Mouse (Mus musculus) left cerebral cortex, postnatal 36 days (tissue): Measurements from ENCODE around the gene Amigo1. TPM values are rescaled to one million over a fixed set of nuclear protein-coding genes. Genes with fewer than 3 reads are reported as not detected.
A peak's percentile ranks its signal among the peaks of the same experiment; 100 is the strongest.
"Not testable (repeated sequence)": the region's sequence is repeated elsewhere in the genome, so short reads cannot be mapped to it uniquely, and the experiment has no call there.

ENCODE experiments used
- DNase-seq, 2 experiments: peaks; one replicate each; pipeline ENCODE4 v3.0.0; 2021 to 2022; ENCODE audit warnings: low spot score in 2 of 2, mixed read lengths in 1 of 2
- intact Hi-C: fragments of 180-260 bp; cut with DNase I; formaldehyde crosslinking; loops from one replicate; pipeline ENCODE4 v1.15.1; 2025
- total RNA-seq, 2 experiments: library from RNA; stranded (reverse); gene quantifications; 2 replicates each; pipeline ENCODE4 v1.2.3; 2021

Amigo1 gene
- total RNA-seq, 2 experiments from 2014 or later, result 71.3 to 78.0 TPM

GRCm38 (mm10) chr3:108203621-108204325 lies 17.6 kb downstream of the Amigo1 start:
- intact Hi-C loops, result loop anchor here (1.0 kb wide), 1 partner anchor 40 kb away; no protein-coding TSS in a partner anchor
- peak; percentile 74 to 79 for DNase-seq

- intact Hi-C loops, result loop anchor here (1.0 kb wide), 1 partner anchor 41 kb away; no protein-coding TSS in a partner anchor
- DNase-seq, result no peak
Measured at GRCm38 (mm10) chr3:108204470-108204869, 18.3 kb downstream of the Amigo1 start.

- no peak for DNase-seq
- intact Hi-C loops, result no loop called here
Measured at GRCm38 (mm10) chr3:108205601-108206000, 19.5 kb downstream of the Amigo1 start.

GRCm38 (mm10) chr3:108206731-108207375 lies 20.7 kb downstream of the Amigo1 start:
- DNase-seq, result peak in 1 of 2 experiments; percentile 24
- intact Hi-C loops, result no loop called here

- intact Hi-C loops, result no loop called here
- peak in 1 of 2 experiments; percentile 2 for DNase-seq
Measured at GRCm38 (mm10) chr3:108209001-108209400, 22.9 kb downstream of the Amigo1 start.

GRCm38 (mm10) chr3:108209536-108209935 lies 23.4 kb downstream of the Amigo1 start:
- intact Hi-C loops, result no loop called here
- DNase-seq, result peak in 1 of 2 experiments; percentile 9

- intact Hi-C loops, result loop anchor here (2.0 to 5.0 kb wide), 2 partner anchors 47 to 128 kb away; partner anchors contain the start of gene Psma5
- DNase-seq, result peak; percentile 96
Measured at GRCm38 (mm10) chr3:108209946-108210770, 24.0 kb downstream of the Amigo1 start.

- no peak for DNase-seq
- intact Hi-C loops, result loop anchor here (2.0 to 5.0 kb wide), 2 partner anchors 46 to 128 kb away; partner anchors contain the start of gene Psma5
Measured at GRCm38 (mm10) chr3:108210771-108211139, 24.6 kb downstream of the Amigo1 start, which contains the start of gene Atxn7l2. TSS of gene Atxn7l2 (minus strand) at chr3:108210934.

- DNase-seq, result no peak
- intact Hi-C loops, result loop anchor here (2.0 to 5.0 kb wide), 2 partner anchors 45 to 130 kb away; partner anchors contain the start of gene Psma5
Measured at GRCm38 (mm10) chr3:108211845-108212244, 25.7 kb downstream of the Amigo1 start.

- DNase-seq, result no peak
- intact Hi-C loops, result loop anchor here (5.0 kb wide), 1 partner anchor 130 kb away; no protein-coding TSS in a partner anchor
Measured at GRCm38 (mm10) chr3:108212406-108212805, 26.3 kb downstream of the Amigo1 start.

GRCm38 (mm10) chr3:108214734-108215133 lies 28.6 kb downstream of the Amigo1 start:
- intact Hi-C loops, result loop anchor here (5.0 kb wide), 1 partner anchor 132 kb away; no protein-coding TSS in a partner anchor
- no peak for DNase-seq

GRCm38 (mm10) chr3:108220661-108221060 lies 34.5 kb downstream of the Amigo1 start:
- intact Hi-C loops, result no loop called here
- DNase-seq, result no peak

GRCm38 (mm10) chr3:108225711-108226557 lies 39.8 kb downstream of the Amigo1 start:
- intact Hi-C loops, result no loop called here
- DNase-seq, result no peak

- intact Hi-C loops, result no loop called here
- DNase-seq, result no peak
Measured at GRCm38 (mm10) chr3:108226558-108227350, 40.6 kb downstream of the Amigo1 start, which contains the start of gene Sypl2. TSS of gene Sypl2 (minus strand) at chr3:108226648.

GRCm38 (mm10) chr3:108227521-108227920 lies 41.4 kb downstream of the Amigo1 start:
- no peak for DNase-seq
- intact Hi-C loops, result no loop called here

- DNase-seq, result no peak
- intact Hi-C loops, result no loop called here
Measured at GRCm38 (mm10) chr3:108231646-108232045, 45.5 kb downstream of the Amigo1 start.

- intact Hi-C loops, DNase-seq: not testable (repeated sequence)
Measured at GRCm38 (mm10) chr3:108237474-108238102, 51.5 kb downstream of the Amigo1 start.
